Mouse (Mus musculus): ENCODE measurements around the gene Vtn.

- TF ChIP-seq CTCF (IDR thresholded peaks at IDR 0.05) (no peak), EP300 (IDR thresholded peaks at IDR 0.05) (no peak)
Observed at GRCm38 (mm10) chr11:78545181-78545580, 46.3 kb downstream of the Vtn start.
